Mouse (Mus musculus): ENCODE data around the gene Polg.

Polg gene

GRCm38 (mm10) chr7:79502152-79503102, 36.3 kb upstream of the Polg start:
- DNase-seq (ENCODE audit: low spot score in 2 of 2): no peak

GRCm38 (mm10) chr7:79501581-79502031, 35.4 kb upstream of the Polg start:
- DNase-seq (ENCODE audit: low spot score in 2 of 2): no peak

- no peak for DNase-seq (ENCODE audit: low spot score in 2 of 2)
These were observed 34.6 kb upstream of the Polg start for GRCm38 (mm10) chr7:79500681-79501306.

- DNase-seq (ENCODE audit: low spot score in 2 of 2): peak; percentile 67 to 72
These were observed 33.7 kb upstream of the Polg start for GRCm38 (mm10) chr7:79499596-79500570.

DNA sequence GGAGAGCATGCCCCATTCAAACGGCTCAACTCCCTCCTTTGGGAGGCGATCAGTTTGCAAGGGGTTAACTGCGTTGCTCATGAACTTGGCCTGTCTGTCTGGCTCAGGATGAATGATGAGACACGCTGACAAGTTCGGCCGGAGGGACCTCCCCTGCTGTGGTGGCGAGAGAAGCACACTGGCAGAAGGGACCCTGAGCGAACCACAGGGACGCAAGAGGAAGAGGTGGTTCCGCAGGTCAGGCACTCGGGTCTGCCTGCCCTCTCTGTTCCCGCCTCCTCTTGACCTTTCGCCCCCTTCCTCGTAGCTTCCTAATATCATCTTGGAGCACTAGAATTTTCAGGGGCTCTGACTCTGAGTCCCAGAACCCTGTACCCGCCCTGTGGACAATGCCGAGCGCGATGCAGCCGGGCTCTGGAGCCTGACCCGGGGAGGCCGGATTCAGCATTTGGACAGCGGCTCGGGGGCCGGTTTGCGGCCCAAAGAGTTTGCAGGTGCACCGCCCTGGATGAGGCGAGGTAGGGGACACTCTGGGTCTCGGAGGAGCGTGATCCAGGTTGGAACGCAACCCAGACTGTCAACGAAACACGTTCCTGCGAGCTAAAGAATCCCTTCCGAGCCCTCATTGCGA, 32.9 kb upstream of the Polg start:
- DNase-seq (ENCODE audit: low spot score in 2 of 2): no peak

DNA sequence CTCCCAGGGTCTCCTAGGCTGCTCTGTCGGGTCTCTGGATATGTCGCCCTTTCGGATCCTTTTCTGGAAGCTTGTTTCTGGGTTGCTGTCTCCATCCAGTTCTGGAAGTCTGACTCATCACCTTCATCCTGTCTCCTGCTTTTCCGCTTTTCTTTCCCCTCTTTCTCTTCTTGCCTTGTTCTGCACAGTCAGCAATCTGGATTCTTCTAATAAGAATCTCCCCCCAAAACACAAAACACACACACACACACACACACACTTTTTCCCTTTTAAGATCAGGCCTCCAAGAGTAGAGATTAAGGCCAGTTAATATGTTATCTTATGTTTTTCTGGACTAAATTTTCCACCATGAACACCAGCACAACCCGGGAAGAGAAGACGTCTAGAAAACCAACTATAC, 32.2 kb upstream of the Polg start:
- DNase-seq (ENCODE audit: low spot score in 2 of 2): no peak

- no peak for DNase-seq (ENCODE audit: low spot score in 2 of 2)
These were observed 31.5 kb upstream of the Polg start for GRCm38 (mm10) chr7:79497701-79498115.

DNA sequence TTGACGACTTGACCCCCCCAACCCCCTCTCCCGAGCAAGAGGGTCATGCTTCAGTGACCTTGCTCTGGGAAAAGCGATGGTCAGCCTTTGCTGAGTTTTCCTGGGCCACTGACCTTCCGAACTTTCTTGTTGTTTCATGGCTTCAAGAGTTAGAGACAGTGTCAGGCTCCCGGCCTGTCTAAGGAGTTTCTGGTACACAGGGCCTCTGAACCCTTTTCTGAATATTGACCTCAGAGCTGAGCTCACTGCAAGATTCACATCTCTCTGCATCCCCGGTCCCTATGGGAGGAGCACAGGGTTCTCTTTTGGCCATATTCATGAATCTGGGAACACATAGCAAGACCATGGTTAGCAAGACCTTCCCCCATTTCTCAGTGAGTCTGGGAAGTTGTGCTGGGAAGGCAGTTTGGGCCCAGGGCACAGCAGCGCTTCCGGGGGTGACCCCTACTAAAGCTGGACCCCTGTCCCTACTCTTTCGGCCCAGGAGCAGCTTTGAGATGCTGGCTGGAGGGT, 30.7 kb upstream of the Polg start:
- no peak for DNase-seq (ENCODE audit: low spot score in 2 of 2)

GRCm38 (mm10) chr7:79495988-79496815, 30.0 kb upstream of the Polg start:
- DNase-seq (ENCODE audit: low spot score in 2 of 2): peak; percentile 77 to 84

DNA sequence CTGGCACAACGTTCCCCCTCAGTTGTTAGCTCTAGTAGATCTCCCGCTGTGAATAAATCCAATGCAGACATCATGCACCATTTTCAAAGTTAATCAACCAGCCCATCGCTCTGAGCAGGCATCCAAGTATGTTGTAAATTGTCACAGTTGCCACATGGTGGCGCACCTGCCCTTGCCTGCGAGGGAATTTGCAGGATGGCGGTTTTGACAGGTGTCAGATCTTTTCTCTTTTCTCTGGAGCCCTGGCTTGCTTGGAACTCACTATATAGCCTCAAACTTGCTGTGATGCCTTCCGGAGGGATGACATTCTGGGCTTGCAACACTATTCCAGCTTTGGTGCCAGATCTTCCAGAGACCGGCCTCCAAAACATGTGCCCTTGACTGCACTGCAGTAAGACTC, 27.8 kb upstream of the Polg start:
- DNase-seq (ENCODE audit: low spot score in 2 of 2): no peak

DNA sequence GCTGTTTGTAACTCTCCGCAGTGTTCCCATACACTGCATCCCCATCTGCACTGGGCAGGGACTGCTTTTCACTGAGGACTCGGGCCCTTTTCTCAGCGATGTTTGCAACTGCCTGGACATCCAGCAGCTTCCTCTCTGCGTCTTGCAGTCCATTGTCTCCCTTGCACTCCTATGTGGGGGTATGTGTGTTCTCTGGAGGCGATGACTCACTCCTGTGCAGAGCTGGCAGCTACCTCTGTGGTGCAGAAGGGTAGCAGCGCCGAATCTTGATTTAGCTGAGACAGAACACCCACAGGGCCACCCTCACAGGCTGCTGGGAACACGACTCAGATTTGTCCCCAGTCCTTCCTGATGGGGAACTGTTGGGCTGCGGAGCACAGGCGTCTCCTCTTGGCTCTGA, 20.4 kb upstream of the Polg start:
- peak; percentile 86 to 92 for DNase-seq (ENCODE audit: low spot score in 2 of 2)

- DNase-seq (ENCODE audit: low spot score in 2 of 2): no peak
These were observed 8.8 kb upstream of the Polg start for GRCm38 (mm10) chr7:79474831-79475399.

GRCm38 (mm10) chr7:79473496-79474194, 7.5 kb upstream of the Polg start:
- no peak for DNase-seq (ENCODE audit: low spot score in 2 of 2)

DNA sequence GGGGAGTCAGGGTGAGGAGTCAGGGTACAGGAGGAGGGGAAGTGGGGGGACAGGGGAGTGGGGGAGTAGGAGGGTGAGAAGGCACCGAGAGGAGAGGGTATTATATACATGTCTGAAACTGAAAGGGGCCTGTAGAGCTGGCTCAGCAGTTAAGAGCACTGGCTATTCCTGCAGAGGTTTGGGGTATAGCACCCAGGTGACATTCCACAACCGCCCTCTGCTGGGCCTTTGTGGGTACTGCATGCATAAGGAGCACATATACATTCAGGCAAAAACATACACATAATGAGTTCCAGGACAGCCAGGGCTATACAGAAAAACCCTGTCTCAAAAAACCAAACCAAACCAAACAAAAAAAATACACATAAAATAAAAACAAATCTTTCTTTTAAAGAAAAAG, 6.6 kb upstream of the Polg start:
- DNase-seq (ENCODE audit: low spot score in 2 of 2): no peak

DNA sequence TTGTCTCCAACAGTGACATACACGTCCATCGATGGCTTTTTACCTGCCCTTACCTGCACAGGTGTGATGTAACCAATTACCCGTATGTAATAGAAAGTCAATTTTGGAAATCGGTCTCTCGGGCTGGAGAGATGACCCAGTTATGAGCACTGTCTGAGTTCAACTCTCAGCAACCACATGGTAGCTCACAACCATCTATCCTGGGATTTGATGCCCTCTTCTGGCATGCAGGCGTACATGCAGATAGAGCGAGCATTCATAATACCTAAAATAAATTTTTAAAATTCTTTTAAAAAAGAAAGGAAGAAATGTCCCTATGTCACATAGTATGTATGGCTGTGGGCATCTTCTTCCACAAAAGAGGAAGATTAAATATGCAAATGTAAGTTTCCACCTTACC, 5.3 kb upstream of the Polg start:
- no peak for DNase-seq (ENCODE audit: low spot score in 2 of 2)

GRCm38 (mm10) chr7:79470718-79471117, 4.6 kb upstream of the Polg start:
- DNase-seq (ENCODE audit: low spot score in 2 of 2): no peak

- no peak for DNase-seq (ENCODE audit: low spot score in 2 of 2)
These were observed 3.6 kb upstream of the Polg start for GRCm38 (mm10) chr7:79469766-79470165.

DNA sequence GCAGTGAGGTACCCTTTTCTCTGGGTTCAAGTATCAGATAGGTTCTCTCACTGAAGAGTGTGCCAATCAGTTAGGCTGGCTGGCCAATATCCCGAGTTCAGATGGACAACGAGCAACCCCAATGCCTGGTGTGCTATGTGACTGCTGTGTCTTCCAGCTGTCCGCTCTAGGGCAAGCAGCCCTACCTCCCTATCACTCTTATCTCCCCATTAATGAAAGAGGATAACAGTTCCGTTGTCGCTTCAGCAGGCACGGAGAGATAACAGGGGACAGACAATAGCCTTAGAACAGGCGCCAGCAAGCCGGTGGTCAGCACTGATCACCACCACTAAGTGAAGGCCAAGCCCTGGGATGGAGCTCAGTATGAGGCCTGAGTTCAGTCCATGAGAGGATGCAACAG, 2.8 kb upstream of the Polg start:
- no peak for DNase-seq (ENCODE audit: low spot score in 2 of 2)

GRCm38 (mm10) chr7:79467951-79468350, 1.8 kb upstream of the Polg start:
- DNase-seq (ENCODE audit: low spot score in 2 of 2): no peak
